Mouse (Mus musculus) limb, embryonic 13.5 days (tissue): Measurements from ENCODE around the gene Dock8. TPM values are rescaled to one million over a fixed set of nuclear protein-coding genes. Genes with fewer than 3 reads are reported as not detected.

Experiments used
- ATAC-seq: fragments of 200-750 bp; cut with Nextera tagmentation; 2 replicates; pipeline ENCODE4 v1.8.0; 2017; ENCODE audit warnings: low read depth, moderate number of reproducible peaks, moderate TSS enrichment; ENCODE audit not compliant: low FRiP score
- H3K27ac ChIP-seq: fragments of 300-500 bp; sonication (generic); 2 replicates; pipeline ENCODE4 v1.5.1; 2015; ENCODE audit warnings: inconsistent platforms, mild to moderate bottlenecking, moderate library complexity
- H3K27me3 ChIP-seq: fragments of 300-500 bp; sonication (generic); 2 replicates; pipeline ENCODE4 v1.6.1; 2015; ENCODE audit warnings: mild to moderate bottlenecking, inconsistent platforms
- H3K36me3 ChIP-seq: fragments of 300-500 bp; sonication (generic); 2 replicates; pipeline ENCODE4 v1.6.1; 2015; ENCODE audit warnings: inconsistent platforms, mild to moderate bottlenecking, moderate library complexity
- H3K4me1 ChIP-seq: fragments of 300-500 bp; sonication (generic); 2 replicates; pipeline ENCODE4 v1.6.1; 2015; ENCODE audit warnings: inconsistent platforms
- H3K4me2 ChIP-seq: fragments of 300-500 bp; sonication (generic); replicated peaks from 2 replicates; pipeline ENCODE4 v1.6.1; 2015; ENCODE audit warnings: inconsistent platforms, mild to moderate bottlenecking, moderate library complexity
- H3K4me3 ChIP-seq: fragments of 300-500 bp; sonication (generic); 2 replicates; pipeline ENCODE4 v1.5.1; 2015; ENCODE audit warnings: moderate library complexity, mild to moderate bottlenecking, inconsistent platforms
- H3K9ac ChIP-seq: fragments of 300-500 bp; sonication (generic); 2 replicates; pipeline ENCODE4 v1.6.1; 2015; ENCODE audit warnings: mild to moderate bottlenecking, inconsistent platforms
- H3K9me3 ChIP-seq: fragments of 300-500 bp; sonication (generic); 2 replicates; pipeline ENCODE4 v1.6.1; 2016; ENCODE audit warnings: inconsistent platforms
- WGBS: fragments of 180-500 bp; shearing (Covaris S2); methylation state at CpG from one replicate; pipeline ENCODE4 v1.1.7; 2015; 5-methylcytosine and 5-hydroxymethylcytosine counted together
- polyA plus RNA-seq: library from polyadenylated mRNA; unstranded; fragments of >200 nt; fragmentation: Nextera tagmentation; extraction: Ambion mirVana; gene quantifications from 2 replicates; pipeline ENCODE4 v1.2.1, GENCODE M21; 2015

The Dock8 gene
- polyA plus RNA-seq, 1 experiment from 2014 or later, result 5.5 TPM

GRCm38 (mm10) chr19:25221964-25222640 lies 222.8 kb downstream of the Dock8 start:
- no peak overlapping the region for H3K27ac ChIP-seq
- no peak for ATAC-seq
- no peaks in the 10 kb centered on the region for H3K36me3 ChIP-seq
- 76% methylated on average over 9 of the region's 9 CpGs for WGBS
- no peak overlapping the region for H3K9ac ChIP-seq
- no peak overlapping the region for H3K4me3 ChIP-seq
- H3K27me3 ChIP-seq, result no peaks in the 10 kb centered on the region
- no peak overlapping the region for H3K4me2 ChIP-seq
- no peaks in the 10 kb centered on the region for H3K4me1 ChIP-seq
- no peaks in the 10 kb centered on the region for H3K9me3 ChIP-seq

- H3K9me3 ChIP-seq, result no peaks in the 10 kb centered on the region
- no peak overlapping the region for H3K27ac ChIP-seq
- no peaks in the 10 kb centered on the region for H3K36me3 ChIP-seq
- 77% methylated on average over 4 of the region's 4 CpGs for WGBS
- H3K4me2 ChIP-seq, result no peak overlapping the region
- no peak for ATAC-seq
- 0 out of 2 replicates have a peak, but pooled peaks cover under 1% of the 10 kb centered on the region for H3K27me3 ChIP-seq
- H3K9ac ChIP-seq, result no peak overlapping the region
- H3K4me1 ChIP-seq, result no peaks in the 10 kb centered on the region
- no peak overlapping the region for H3K4me3 ChIP-seq
These were observed 231.0 kb downstream of the Dock8 start for GRCm38 (mm10) chr19:25230058-25230974.

DNA sequence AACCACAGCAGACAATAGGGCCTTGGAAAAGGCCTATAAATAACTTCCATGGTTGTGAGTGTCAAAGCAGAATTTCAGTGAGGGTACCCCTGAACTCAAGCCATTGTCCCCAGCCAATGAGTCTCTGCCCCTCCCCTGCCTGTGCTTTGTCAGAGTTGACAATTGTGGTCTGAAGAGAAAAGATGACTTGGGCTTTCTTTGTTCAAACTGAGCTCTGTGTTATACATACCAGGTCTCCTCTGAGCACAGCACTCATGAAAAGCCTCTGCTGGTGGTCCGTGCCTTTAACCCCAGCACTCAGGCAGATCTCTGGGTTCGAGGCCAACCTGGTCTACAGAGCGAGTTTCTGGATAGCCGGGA lies 231.6 kb downstream of the Dock8 start:
- ATAC-seq, result no peak
- no peaks in the 10 kb centered on the region for H3K9me3 ChIP-seq
- H3K4me1 ChIP-seq, result no peaks in the 10 kb centered on the region
- no peak overlapping the region for H3K4me2 ChIP-seq
- no peak overlapping the region for H3K27ac ChIP-seq
- 0 out of 2 replicates have a peak, but pooled peaks cover 3% of the 10 kb centered on the region for H3K27me3 ChIP-seq
- no peak overlapping the region for H3K9ac ChIP-seq
- H3K4me3 ChIP-seq, result no peak overlapping the region
- no peaks in the 10 kb centered on the region for H3K36me3 ChIP-seq
- 93% methylated on average over 4 of the region's 4 CpGs for WGBS

- H3K4me3 ChIP-seq, result no peak overlapping the region
- no peak overlapping the region for H3K4me2 ChIP-seq
- WGBS, result 60% methylated on average over 10 of the region's 10 CpGs
- H3K4me1 ChIP-seq, result 0 out of 2 replicates have a peak, but pooled peaks cover under 1% of the 10 kb centered on the region
- no peak for ATAC-seq
- no peaks in the 10 kb centered on the region for H3K36me3 ChIP-seq
- no peak overlapping the region for H3K9ac ChIP-seq
- peaks cover 3% of the 10 kb centered on the region; the same call in 1 of the 2 replicates for H3K27me3 ChIP-seq
- H3K27ac ChIP-seq, result no peak overlapping the region
- no peaks in the 10 kb centered on the region for H3K9me3 ChIP-seq
These were observed 232.7 kb downstream of the Dock8 start for GRCm38 (mm10) chr19:25232032-25232431.

- peak; percentile 89 for ATAC-seq
- Histone ChIP-seq H3K9me3 (peaks cover 3% of the 10 kb centered on the region; the same call in 1 of the 2 replicates), H3K4me2 (peak within 1 kb of the TSS; percentile 99), H3K4me1 (peaks cover 13% of the 10 kb centered on the region), H3K4me3 (peak within 1 kb of the TSS; percentile 74), H3K9ac (peak within 1 kb of the TSS; percentile 65), H3K27ac (no peak within 1 kb of the TSS), H3K27me3 (peaks cover 19% of the 10 kb centered on the region), H3K36me3 (no peaks in the 10 kb centered on the region)
- under 1% methylated on average over 76 of the region's 76 CpGs for WGBS
These were observed 237.5 kb downstream of the Dock8 start, which contains the start of gene Kank1 for GRCm38 (mm10) chr19:25236596-25237491. Gene Kank1 (plus strand): TSS chr19:25236975.

GRCm38 (mm10) chr19:25237492-25238040 lies 238.2 kb downstream of the Dock8 start:
- H3K4me1 ChIP-seq, result peaks cover 13% of the 10 kb centered on the region
- no peaks in the 10 kb centered on the region for H3K36me3 ChIP-seq
- H3K27me3 ChIP-seq, result peaks cover 19% of the 10 kb centered on the region
- ATAC-seq, result no peak
- peak overlapping the region; percentile 74 for H3K4me3 ChIP-seq
- H3K9me3 ChIP-seq, result peaks cover 3% of the 10 kb centered on the region; the same call in 1 of the 2 replicates
- H3K4me2 ChIP-seq, result peak overlapping the region; percentile 99
- H3K9ac ChIP-seq, result peak overlapping the region; percentile 65
- under 1% methylated on average over 35 of the region's 35 CpGs for WGBS
- no peak overlapping the region for H3K27ac ChIP-seq

GRCm38 (mm10) chr19:25238121-25238520 lies 238.8 kb downstream of the Dock8 start:
- 5% methylated on average over 13 of the region's 13 CpGs for WGBS
- peak overlapping the region; percentile 99 for H3K4me2 ChIP-seq
- peaks cover 3% of the 10 kb centered on the region; the same call in 1 of the 2 replicates for H3K9me3 ChIP-seq
- no peak for ATAC-seq
- no peak overlapping the region for H3K27ac ChIP-seq
- peaks cover 13% of the 10 kb centered on the region for H3K4me1 ChIP-seq
- peak overlapping the region; percentile 45; the same call in 1 of the 2 replicates for H3K9ac ChIP-seq
- no peaks in the 10 kb centered on the region for H3K36me3 ChIP-seq
- peak overlapping the region; percentile 74 for H3K4me3 ChIP-seq
- peaks cover 19% of the 10 kb centered on the region for H3K27me3 ChIP-seq

- no peak overlapping the region for H3K4me3 ChIP-seq
- H3K9me3 ChIP-seq, result peaks cover 3% of the 10 kb centered on the region; the same call in 1 of the 2 replicates
- peaks cover 3% of the 10 kb centered on the region for H3K27me3 ChIP-seq
- H3K4me2 ChIP-seq, result no peak overlapping the region
- 70% methylated on average over 4 of the region's 4 CpGs for WGBS
- H3K36me3 ChIP-seq, result no peaks in the 10 kb centered on the region
- 0 out of 2 replicates have a peak, but pooled peaks cover under 1% of the 10 kb centered on the region for H3K4me1 ChIP-seq
- no peak overlapping the region for H3K9ac ChIP-seq
- no peak overlapping the region for H3K27ac ChIP-seq
- ATAC-seq, result no peak
These were observed 244.2 kb downstream of the Dock8 start for GRCm38 (mm10) chr19:25243566-25243965.

DNA sequence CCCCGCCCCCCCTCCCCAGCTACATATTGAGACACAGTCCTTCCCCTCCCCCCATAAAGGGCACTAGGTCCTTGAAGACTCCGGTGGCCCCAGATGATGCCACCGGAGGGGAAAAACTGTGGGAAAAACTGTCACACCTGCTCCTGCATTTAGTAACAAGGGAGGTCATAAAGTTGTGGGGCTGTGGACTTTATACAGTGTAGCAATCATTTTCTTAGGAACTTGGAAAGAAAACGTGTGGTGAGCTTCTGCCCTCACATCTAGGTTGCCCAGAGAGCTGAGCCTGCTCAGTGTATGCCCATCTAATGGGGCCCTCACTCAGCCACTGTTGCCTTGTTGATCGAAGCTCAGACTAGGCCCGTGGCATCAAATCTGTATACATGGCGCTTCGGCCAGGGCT lies 246.7 kb downstream of the Dock8 start:
- Histone ChIP-seq H3K9ac (no peak overlapping the region), H3K4me1 (peaks cover 10% of the 10 kb centered on the region), H3K27me3 (no peaks in the 10 kb centered on the region), H3K27ac (no peak overlapping the region), H3K4me2 (no peak overlapping the region), H3K9me3 (no peaks in the 10 kb centered on the region), H3K36me3 (no peaks in the 10 kb centered on the region), H3K4me3 (no peak overlapping the region)
- no peak for ATAC-seq
- WGBS, result 84% methylated on average over 8 of the region's 8 CpGs

GRCm38 (mm10) chr19:25247858-25248552 lies 248.7 kb downstream of the Dock8 start:
- WGBS, result 84% methylated on average over 14 of the region's 14 CpGs
- H3K9ac ChIP-seq, result no peak overlapping the region
- peaks cover 10% of the 10 kb centered on the region for H3K4me1 ChIP-seq
- H3K4me2 ChIP-seq, result no peak overlapping the region
- no peak overlapping the region for H3K27ac ChIP-seq
- H3K9me3 ChIP-seq, result no peaks in the 10 kb centered on the region
- H3K4me3 ChIP-seq, result no peak overlapping the region
- no peaks in the 10 kb centered on the region for H3K27me3 ChIP-seq
- ATAC-seq, result no peak
- H3K36me3 ChIP-seq, result no peaks in the 10 kb centered on the region

GRCm38 (mm10) chr19:25249230-25249629 lies 249.9 kb downstream of the Dock8 start:
- Histone ChIP-seq H3K27me3 (no peaks in the 10 kb centered on the region), H3K9me3 (no peaks in the 10 kb centered on the region), H3K36me3 (no peaks in the 10 kb centered on the region), H3K27ac (no peak overlapping the region), H3K4me2 (peak overlapping the region; percentile 44), H3K4me3 (no peak overlapping the region), H3K9ac (no peak overlapping the region), H3K4me1 (peaks cover 10% of the 10 kb centered on the region)
- WGBS, result 14% methylated on average over 13 of the region's 13 CpGs
- no peak for ATAC-seq
